Mouse (Mus musculus) stomach, postnatal 0 days (tissue): ENCODE measurements around the gene Ctbp2.

Source experiments
- CTCF ChIP-seq: IDR thresholded peaks from 2 replicates; pipeline ENCODE4 v1.5.1; 2016; ENCODE audit warnings: antibody characterized with exemption, low read depth, mild to moderate bottlenecking, moderate library complexity
- EP300 ChIP-seq: optimal IDR thresholded peaks from 2 replicates; pipeline ENCODE3; 2016; ENCODE audit warnings: antibody characterized with exemption

DNA sequence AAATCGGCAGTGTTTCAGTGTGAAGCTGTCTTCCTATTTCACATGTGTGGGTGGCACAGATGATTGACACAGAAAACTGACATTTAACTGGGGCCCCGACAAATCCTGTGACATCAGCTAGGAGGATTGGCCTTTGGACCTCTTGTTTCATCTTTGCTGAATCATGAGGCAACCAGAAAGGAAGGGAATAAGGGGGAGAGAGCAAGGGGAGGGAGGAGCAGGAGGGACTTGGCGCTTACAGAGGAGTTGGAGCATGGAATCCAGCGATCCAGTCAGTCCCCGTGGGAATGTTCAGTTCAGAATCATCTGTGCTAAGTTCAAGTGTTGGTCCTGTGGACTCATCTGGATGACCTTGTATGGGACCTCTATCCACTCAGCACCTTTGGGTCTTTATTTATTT is 38.9 kb upstream of the Ctbp2 start:
- TF ChIP-seq CTCF (no peak), EP300 (no peak)
